Mouse (Mus musculus): ENCODE results near the gene Krtap13.

- TF ChIP-seq CTCF (IDR thresholded peaks at IDR 0.05; ENCODE audit: low read depth, low read length), result no peak
- TF ChIP-seq GATA1 (IDR thresholded peaks at IDR 0.05; ENCODE audit: borderline replicate concordance, low read length), result no peak
Observed at GRCm38 (mm10) chr16:88720031-88720430, 31.4 kb downstream of the Krtap13 start.
